Mouse (Mus musculus): ENCODE results near the gene Slc16a4.
"Not testable (repeated sequence)": the region's sequence is repeated elsewhere in the genome, so short reads cannot be mapped to it uniquely, and the experiment has no call there.

- TF ChIP-seq CTCF (IDR thresholded peaks at IDR 0.05; ENCODE audit: control insufficient read depth, insufficient read depth, low read length); POLR2A (IDR thresholded peaks at IDR 0.05; ENCODE audit: borderline replicate concordance, control insufficient read depth, low read depth, low read length): not testable (repeated sequence)
These were observed 5.9 kb downstream of the Slc16a4 start for GRCm38 (mm10) chr3:107296917-107297316.

All from bone marrow, adult 2 months (tissue).